Mouse (Mus musculus) fat pad, adult 2 months (tissue): ENCODE measurements around the gene Tsc22d3.

ENCODE experiments used
- DNase-seq: peaks from one replicate; pipeline ENCODE4 v3.0.0-alpha.2; 2011; ENCODE audit warnings: low read depth, low spot score; ENCODE audit errors: extremely low read depth

Tsc22d3 gene

DNA sequence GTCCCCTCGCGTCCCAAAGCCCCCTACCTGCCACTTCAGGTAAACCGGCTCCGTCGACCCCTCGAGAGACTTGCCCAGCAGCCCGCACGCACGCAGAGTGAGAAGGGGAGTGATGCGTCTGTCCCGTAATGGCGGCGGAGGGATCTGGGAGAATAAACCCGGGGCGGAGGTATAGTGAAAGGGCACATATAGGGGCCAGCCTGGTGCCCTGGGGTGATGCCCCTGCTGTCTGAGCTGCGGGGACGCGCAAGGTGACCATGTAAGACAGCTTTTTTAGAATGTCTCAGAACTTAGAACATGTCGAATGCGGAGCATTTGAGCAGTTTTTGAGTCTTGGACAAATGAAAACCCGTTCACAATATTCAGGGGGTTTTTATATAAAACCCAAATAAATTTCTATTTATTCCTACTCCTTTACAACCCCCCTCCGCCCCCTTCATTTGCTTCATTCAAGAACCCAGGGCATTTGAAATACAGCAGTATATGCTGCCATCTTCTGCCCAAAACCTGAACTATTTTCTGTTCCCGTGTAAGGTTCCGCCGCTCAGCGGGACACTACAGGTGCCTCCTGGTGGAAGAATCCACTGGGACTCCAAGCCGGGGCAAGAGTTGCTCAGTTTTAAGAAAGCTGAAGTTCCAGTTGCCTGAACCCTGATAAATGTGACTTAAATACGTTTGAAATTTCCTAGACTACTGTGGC is at the start of gene Tsc22d3:
Gene Tsc22d3, minus strand, starts transcription at position 250 of the 700 bp plus-strand sequence.
- no peak for DNase-seq

DNA sequence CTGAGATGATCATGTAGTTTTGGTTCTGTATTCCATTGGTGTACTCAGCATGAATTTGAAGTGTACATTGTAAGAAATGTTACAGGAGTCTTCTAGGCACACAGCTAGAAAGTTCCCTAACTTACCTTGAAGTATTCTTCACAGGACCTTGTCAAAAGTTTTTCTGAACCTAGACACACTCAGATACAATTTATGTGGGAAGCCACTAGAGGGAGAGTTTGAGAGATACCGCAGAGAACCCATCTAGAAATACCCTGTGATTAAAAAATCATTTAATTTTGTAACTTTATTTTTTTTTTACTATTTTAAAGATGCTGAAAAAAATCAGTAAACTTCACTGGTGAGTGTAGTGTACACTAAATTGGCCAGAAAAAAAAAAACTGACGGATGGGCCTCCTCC is 39.1 kb upstream of the Tsc22d3 start:
- no peak for DNase-seq

DNA sequence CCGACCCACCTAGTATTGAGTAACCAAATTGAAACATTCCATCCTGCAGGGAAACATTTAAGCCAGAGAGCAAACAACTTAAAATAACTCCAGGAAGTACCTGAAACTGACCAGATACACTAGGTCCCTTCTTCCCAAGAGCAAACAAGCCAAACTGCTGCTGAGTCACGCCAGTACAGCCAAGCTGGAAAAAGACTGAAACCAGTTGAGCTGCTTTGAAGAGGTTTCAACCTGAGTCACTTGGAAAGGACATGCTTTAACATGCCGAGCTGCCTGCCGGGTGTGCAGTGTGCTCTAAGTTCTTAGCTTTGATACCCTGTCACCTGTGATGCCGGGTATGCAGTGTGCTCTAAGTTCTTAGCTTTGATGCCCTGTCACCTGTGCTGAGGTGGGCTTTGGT is 37.6 kb upstream of the Tsc22d3 start:
- DNase-seq: peak; percentile 84

DNA sequence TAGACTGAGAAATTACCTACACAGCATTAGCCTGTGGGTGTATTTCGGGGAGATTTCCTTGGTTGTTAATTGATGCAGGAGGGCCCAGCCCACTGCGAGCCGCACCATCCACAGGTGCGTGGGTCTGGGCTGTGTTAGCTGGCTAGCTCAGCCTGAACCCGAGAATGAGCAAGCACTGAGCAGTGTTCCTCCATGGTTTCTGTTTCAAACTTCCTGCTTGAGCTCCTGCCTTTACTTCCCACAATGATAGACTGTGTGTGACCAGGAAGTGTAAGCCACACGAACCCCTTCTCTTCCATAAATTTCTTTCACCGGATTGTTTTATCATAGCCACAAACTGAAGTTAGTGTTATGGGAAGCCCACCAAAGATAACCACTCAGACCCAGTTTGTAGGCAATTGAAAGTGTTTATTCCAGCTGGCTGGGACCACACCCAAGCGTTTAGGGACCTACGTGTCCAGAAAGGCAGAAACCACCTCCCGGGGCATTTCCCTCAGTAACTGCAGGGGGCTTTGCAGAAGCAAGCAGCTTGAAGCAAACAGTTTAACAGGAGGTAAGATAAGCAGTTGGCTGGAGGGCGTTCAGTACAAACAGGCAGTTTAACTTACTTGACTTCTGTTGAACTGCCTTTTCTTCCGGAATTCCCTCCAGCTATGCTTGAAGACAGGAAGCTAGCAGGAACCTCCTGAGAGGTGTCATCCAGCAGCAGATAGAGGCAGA is 24.6 kb upstream of the Tsc22d3 start:
- DNase-seq: no peak

DNA sequence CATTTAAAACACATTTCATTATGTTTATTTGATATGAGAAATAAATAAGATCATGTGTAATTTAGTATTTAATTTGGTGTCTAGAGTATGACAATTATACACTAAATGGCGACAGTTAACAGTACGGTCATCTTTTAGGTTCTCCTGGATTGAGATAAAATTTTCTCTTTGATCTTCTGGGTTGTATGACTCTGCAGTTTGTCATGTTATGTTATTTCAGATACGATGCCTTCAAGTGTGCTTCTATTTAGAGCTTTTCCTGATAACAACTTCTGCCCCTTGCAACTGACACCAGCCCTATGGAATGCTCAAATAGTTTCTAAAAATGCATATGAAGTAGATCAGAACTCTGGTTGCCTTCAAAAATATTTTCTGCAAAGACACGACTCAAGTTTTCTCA is 9.5 kb upstream of the Tsc22d3 start:
- no peak for DNase-seq

DNA sequence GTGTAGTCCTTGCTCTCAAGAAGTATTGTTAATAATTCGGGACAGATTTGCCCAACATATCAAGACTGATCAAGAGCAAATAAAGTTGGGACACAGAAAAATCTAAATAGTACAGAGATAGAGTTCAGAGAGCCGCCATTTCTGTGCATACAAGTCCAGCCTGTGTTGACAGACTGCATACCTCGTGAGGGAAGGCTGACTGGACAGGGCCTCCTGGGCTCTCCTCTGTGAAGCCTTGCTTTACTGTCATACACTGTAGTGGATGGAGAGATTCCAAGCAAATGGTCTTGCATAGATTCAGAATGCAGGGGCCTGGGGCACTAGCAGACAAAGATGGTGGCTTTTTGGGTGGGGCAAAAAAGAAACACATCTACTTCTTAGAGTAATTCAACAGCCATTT is 1.4 kb upstream of the Tsc22d3 start:
- no peak for DNase-seq

DNA sequence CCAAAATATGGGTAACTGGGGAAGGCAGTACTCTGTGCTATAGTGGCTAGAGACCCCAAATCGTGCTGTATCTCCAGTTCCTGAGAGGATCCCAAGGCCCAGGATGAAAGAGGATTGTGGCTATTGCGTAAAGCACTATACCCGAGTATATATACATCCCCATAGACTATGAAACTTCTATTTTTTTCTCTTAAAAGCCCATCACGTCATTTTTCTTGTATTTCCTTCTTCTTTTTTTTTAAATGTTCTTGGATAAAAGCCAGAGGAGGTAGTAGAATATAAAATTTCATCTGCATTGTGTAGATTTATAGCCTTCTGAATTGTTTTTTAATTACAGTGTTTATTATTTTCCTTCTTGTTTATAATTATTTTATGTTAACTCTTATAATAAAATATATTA is 852 bp upstream of the Tsc22d3 start:
- DNase-seq: no peak

DNA sequence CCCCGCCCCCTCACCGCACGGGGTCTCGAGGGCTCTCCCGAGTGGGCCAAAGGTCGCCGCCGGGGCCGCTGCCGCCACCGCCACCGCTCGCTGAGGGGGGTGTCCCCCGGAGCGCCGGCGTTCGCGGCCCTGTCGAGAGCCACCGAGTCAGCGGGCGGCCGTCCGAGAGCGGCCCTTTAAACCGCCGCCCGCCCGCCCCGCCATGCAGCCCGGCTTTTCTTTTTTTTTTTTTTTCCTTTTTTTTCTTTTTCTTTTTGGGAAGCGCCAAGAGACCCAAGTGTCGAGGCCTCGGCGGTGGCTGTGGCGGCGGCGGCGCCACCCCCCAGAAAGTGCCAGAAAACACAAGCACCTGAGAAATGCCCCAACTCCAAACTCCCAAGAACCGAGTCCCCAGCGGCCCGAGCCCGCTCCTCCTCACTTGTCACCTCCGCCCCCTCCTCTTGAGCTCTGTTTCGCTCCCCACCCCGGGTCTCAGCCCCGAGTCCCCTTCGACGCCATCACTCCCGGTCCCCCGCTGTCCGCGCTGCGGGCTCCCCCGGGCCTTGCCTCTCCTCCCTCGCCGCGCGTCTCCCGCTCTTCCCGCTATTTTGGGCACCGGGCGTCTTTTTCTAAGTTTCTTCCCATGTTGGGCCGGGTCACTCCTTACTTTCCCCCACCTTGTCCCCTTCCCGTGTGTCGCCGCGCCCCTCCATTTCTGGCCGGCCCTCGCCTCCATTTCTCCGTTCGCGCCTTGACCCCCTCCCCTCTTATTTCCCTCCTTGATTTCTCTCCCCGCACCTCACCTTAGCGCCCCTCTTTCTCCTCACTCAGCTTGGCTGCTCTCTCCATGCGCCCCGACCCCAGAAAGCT is 674 bp downstream of the Tsc22d3 start:
- no peak for DNase-seq

DNA sequence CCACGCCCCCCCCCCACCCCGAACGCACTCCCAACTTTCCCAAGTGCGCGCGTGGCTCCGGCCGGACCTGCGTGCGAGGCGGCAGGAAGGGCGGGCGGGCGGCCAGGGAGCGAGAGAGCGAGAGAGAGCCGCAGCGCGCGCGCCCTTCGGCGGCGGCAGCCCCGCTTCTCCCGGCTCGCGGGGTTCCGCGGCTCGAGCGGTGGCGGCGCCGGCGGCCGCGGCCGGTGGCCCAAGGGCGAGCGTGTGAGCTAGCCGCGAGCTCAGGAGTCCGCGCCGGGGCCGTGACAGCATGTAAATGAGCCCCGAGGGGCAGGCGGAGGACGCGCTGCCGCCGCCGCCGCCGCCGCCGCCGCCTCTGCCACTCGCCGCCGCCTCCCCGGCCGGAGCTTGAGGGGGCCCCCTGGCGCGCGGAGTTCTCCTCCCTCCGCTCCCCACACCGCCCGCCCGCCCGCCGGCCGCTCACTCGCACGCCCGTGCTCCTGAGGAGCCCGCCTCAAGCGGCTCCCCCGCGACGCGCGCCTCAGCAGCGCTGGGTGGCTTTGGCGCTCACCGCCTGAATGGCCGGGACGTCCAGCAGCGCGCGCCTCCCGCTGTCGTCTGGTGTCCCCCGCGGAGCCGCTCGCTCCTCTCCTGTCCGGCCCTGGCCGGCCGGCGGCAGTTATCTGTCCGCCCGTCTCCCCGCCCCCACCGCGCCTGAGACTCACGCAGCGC is 1.5 kb downstream of the Tsc22d3 start:
- no peak for DNase-seq

DNA sequence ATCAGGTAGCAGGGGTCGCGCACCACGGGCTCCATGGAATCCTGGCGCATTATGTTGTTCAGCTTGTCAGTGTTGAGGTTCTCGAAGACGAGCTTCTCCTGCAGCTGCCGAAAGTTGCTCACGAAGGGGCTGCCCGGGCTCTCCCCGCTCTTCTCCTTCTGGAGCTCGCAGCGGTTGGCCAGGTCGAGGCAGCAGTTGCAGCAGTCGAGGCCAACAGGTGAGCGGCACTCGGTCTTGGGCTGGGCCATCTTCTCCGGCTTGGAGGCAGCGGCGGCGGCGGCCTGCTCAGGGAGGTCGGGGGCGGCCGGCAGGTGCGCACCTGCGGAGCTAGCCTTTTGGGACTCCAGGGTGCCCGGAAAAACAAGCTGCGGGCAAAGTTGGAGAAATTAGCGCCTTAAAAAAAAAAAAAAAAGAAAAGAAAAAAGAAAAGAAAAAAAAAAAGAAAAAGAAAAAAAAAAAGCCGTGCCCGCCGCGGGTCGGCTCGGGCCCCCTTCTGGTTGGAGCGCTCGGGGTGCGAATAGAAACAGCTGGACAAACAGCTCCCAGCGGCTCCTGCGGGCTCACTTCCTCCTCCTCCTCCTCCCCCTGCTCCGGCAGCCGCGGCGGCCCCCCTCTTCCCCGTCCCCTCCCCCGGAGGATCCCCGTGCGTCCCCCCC is 2.1 kb downstream of the Tsc22d3 start:
- no peak for DNase-seq

DNA sequence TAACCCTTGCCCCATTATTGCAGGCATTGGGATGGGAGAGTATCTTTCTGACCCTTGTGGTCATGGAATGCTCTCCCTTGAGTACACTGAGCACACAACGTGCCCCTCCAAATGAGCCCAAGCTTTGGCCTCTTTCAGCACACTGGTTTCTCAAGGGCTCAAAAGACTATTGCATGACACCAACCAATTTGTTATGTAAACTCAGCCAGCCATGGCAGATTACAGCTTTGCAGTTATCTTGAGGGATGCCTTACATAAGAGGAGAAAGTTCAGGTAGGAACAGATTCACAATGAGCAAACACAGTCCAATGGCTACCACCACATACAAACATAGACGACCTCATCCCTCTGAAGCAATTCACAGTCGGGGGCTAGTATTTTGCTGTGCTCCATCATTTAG is 9.3 kb downstream of the Tsc22d3 start:
- no peak for DNase-seq

DNA sequence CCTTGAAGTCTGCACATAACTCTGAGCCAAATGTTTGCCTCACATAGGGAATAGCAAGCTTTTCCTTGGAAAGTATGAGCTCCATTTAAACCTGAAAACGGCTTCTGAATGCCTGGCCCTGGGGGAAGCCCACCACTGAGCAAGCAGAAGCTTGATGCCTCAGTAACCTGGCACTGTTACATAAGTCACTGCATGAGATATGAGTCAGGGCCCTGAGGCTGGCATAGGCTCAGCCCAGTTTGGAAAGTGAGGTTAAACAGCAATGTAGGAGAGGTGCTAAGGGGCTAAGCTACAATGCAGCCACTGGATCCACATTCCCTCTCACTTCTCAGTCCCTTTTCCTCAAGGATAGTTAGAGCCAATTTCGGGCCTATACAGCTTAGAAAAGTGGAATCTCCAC is 10.3 kb downstream of the Tsc22d3 start:
- DNase-seq: no peak

DNA sequence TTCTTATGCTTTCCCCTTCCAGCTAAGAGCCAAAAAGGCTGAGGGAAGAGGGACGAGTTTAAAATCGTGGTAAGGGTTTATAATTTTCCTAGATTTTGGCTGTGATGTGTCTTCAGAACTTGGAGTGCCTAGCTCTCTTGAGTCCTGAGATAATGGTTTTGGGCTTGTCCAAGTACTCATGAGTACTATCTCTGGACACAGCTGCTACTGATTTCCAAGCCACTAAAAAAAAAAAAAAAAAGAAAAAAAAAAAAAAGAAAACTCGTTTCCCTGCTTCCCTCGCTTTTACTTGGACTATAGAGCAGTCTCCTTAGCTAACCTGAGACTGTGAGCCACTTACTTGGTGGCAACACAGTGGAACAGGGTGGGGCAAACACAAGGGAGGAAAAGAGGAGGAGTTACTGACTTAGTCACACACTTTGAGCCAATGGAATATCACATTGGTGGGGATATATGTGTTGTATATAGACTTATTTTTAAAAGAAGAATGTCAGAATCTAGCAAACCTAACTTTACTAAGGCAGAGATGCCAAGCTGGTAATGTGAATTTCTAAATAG is 11.2 kb downstream of the Tsc22d3 start:
- DNase-seq: no peak

DNA sequence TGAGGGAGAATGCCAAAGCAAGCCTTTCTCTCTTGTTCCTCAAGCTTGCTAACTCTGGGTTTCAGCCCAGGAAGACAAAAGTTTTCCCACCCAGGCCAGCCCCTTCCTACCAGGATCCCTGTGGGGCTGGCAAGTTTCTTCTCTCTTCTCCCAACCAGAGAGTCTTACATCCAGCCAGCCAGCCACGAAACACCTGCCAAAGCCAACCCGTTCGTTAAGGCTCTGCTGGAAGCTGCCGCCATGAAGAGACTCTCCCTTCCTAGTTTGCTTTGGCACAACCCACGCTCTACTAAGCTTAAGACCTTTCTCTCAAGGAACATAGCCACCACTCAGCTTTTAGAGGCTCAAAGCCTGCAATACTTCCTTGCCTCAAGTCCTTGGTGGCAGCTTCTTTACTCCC is 11.9 kb downstream of the Tsc22d3 start:
- DNase-seq: no peak

DNA sequence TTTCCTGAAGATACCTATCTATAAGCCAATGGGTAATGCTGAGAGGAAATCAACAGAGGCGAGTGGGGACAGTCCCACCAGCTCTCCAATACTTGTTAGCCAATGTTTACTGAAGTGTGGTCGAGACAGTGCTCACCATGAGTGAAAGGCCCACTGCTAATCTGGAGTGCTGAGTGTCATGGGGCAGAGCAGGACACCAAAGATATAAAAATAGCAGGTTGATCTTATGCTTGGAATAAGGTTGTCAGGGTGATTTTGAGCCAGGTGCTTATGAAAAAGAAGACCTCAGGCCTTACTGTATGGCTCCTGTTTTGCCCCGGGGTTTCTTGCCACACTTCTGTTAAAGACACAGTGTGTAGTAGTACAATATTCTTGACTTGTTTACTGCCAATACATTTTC is 20.0 kb downstream of the Tsc22d3 start:
- DNase-seq: no peak

DNA sequence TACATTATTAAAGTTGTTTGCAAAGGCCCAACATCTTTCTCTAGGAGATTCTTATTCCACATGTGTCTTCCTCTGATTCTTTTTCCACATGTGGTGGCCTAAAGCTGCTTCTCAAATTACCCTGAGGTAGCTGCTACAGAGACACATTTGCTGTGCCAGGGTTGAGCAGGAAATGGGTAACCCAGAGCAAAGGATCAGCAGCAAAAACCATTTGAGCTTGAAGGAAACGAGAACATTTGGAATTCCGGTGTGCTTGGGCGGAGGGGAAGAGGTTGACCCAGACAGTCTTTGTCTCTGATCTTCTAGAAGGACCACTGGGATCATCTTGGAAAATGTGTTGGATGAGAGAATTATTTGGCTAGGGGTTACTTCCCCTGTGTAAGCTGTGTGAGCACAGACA is 24.8 kb downstream of the Tsc22d3 start:
- no peak for DNase-seq

DNA sequence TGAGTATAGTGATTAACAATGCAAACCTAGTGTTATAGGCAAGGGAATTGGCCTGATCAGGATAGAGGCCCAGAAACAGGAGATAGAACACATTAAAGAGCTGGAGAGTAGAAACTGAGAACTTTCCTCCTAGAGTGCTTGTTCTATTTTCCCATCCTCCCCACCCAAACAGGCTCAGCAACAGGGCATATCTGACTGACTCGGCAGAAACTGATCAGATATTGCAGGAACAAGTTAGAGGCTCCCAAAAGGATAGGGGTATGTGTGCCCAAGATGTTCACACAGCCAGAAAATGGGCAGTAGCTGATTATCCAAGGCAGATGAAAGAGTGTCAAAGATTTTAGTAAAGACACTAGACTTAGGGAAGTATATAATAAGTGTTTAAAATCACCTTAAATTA is 25.3 kb downstream of the Tsc22d3 start:
- no peak for DNase-seq

DNA sequence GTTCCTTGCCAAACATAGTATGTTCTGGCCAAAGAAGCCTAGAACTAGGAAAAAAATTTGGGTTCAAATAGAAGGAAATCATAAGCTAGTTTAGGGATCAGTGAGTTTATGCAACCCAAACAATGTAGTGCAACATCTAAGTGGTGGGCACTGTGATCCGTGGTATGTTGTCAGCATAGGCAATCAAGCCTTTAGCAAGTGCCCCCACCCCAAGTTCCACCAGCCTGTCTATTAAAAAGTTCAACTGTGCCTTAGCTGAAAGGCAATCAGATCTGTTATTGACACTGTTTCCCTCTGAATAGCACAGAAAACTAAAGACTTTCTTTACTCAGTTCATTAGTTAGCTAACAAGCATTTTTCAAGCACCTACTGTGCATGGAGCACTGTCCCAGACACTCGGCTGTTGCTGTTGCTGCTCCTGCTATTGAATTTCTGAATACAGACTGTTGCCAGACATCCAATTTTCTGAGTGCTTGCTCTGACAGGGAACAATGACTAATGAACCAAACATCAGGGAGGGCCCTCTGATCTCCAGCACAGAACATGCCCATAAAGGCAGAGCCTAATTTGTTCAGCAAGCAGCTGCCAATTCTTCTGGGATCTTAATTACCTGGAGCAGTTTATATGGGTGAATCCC is 27.6 kb downstream of the Tsc22d3 start:
- no peak for DNase-seq

DNA sequence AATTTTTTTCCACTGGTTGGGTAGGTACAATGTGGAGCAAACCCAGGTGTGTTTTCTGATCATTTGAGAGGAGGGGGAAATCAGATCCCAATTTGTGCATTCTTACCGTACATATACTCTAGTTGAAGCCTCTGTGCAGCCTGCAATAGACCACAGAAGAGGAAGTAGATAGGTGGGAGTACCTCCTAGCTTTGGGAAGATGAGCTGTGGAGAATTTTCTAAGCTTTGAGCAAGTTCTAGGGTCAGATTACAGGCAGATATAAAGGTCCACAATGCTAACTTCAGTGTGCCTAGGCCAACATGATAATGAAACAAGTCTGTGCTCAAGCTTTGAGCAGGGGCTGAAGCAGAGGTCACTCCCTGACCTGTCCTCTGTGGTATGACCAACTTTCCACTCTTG is 30.9 kb downstream of the Tsc22d3 start:
- DNase-seq: no peak
